Mouse (Mus musculus) R1 (cell line): ENCODE data around the gene Rgs4.
A peak's percentile ranks its signal among the peaks of the same experiment; 100 is the strongest.

Source experiments
- DNase-seq: peaks from one replicate; pipeline ENCODE4 v3.0.0-alpha.2; 2018; ENCODE audit warnings: low read depth, low spot score

Gene Rgs4

DNA sequence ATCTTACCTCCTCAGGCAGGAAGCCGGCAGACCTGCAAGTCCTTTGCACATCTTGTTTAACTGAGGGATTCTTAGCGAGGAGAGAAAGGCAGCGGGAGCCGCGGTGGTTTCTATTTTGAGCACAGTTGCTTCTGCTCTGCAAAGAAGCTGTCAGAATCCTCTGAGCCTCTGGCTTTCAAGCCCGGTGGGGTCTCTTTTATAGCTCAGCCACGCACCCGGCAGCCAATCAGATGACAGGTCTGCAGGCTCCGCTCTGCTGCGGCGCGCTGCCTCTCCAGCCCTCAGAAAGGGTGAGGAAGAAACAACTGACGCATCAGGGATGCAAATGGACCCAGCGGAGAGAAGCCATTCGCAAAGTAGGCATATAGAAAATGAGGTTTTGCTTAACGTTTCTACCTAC, at the start of gene Rgs4:
Gene Rgs4 (minus strand): TSS at position 170 of the 400 bp plus-strand sequence.
- peak; percentile 13 for DNase-seq

DNA sequence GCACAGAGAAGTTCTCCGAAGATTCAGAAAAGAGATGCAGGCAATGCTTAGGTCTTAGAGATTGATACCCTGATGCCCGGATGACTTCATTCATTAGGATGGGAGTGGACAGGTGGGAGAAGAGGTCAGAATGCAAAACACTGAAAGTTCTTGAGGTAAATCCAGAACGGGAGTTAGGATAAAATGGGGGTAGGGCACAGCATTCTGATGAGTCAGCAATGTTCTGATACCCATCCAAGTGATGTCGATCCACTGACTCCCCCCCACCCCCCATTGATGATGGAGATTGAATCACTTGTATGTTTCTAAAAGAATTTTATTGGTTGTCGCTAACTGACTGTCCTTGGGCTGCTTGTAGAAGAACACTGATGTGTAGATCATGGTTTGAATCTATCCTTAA, 45.0 kb upstream of the Rgs4 start:
- DNase-seq, result no peak

DNA sequence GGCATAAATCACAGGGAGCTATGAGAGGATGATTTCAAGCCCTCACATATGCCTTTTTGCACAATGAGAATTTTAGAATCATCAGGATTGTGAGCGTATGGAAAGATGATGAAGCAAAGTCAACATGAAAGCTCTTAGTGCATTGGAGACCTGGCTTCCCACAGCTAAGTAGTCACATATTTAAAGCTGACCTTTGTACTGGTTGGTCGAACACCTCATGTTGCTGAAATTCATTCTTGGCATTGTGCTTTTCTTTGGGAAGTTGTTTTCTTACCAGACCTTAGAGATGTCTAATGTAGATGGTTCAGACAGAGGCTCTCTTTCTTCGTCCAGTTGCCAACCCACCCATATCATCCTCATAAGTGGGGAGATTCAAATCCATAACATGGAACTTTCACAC, 38.5 kb upstream of the Rgs4 start:
- DNase-seq, result no peak

DNA sequence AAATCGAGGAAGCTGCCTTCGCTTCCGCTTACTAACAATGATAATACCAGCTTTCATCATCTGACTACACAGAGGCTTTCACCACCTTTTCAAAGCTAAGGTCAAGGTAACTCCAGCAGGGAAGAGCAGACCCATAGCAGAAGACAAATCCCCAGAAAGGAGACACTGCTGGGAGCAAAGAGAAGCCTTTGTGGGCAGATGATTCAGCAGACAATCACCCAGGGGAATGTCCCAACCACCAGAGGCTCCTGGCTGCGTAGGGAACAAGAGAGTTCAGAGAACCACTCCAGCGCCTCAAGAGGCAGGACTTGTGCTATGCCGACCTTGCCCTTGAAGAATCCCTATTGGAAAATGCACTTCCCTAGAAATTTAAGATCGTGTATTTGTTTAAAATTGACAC, 29.1 kb upstream of the Rgs4 start:
- DNase-seq, result peak; percentile 27

DNA sequence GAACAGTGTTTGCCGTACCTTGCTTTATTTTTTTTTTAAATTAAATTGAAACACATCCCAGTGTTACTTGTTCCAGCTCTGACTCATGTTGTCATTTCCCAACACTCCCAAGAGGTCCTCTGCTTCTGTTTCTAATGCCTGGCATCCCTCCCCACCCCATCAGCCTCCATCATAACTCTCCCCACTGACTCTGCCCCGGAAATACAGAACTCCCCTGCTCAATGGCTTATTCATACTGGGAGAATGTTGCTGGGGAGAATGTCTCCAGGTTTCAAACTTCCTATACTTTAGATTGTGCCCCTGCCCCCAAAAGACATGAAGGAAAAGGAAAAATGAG, 17.1 kb upstream of the Rgs4 start:
- DNase-seq, result no peak

DNA sequence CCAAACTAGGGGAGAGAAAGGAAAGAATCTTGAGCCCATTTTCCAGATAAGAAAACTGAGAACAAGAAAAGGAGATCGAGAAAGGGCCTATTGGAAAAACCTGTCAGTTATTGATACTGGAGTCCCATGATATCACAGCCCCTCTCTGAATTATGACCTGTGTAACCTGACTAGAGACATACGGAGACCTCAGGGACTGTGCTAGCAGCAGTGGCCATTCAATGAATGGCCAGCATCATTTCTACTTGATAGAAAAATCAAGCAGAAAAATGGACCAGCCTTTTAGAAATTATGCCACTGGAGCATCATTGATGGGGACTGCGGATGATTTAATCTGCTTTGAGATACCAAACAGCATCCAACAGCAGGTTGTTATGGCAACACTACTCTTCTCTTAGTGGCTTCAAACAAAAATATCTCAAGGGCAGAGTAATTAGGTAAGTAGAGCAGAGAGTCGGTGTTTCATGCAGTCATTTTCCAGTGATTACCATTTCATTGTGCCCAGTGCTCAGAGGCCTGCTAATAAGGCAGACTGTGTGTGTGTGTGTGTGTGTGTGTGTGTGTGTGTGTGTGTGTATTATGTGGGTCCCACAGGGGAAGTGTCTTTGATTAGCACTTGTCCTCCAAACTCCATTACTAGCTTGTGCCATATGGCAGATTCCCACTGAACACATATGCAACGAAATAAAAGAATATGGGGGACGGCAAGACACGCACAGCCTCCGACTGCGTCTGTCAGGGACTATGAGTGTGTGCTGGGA, 16.6 kb upstream of the Rgs4 start:
- DNase-seq, result no peak

DNA sequence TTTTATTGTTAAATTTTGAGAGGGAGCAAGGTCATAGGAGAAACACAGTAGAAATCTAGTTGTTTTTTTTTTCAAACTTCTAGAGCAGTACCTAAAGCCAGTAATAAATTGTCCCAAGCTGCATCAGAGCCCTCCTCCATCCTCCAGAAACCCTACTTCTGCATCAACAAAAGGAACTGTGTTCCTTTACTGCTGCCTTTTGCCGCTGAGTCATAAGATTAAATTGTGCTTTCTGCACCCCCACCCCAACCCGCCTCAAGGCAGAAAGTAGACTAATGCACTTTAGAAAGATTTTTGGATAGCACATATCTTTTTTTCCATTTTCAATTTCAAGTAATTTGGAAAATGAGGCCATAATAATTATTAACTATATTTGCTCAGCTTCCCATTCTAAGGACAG, 15.1 kb upstream of the Rgs4 start:
- no peak for DNase-seq

DNA sequence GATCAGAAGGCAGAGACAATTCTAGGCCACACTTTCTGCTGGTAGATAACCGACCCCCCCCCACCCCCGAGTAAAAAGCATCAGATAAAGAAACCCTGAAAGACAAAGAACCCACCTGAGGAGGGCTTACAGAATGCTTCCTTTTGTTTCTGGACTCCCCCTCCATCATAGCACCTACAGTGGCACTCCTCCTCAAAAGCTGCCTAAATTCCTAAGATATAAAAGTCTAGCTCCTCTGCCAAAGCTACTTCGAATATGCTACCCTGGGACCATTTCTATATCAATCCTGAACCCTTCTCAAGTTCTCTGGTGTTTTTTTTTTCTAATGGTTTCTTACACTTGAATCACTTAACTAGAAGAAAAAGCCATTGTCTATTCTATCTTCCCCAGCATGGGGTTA, 9.1 kb upstream of the Rgs4 start:
- no peak for DNase-seq

DNA sequence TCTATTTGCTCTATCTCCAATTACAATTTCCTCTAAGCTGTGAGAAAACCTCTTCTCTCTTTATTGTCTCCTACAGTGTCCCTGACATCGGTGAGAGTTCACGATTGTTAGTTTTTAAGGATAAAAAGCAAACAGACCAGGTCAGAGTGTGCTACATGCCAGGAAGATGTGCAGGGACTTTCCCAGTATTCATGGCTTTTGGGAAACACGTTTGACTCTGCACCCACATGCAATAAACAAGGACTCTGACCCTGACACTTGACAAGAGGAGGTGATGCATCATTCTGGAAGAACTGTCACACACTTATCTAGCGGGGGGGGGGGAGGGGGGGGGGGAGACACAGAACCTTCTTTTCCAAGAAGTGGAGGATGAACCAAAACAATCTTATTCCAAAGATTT, 5.0 kb upstream of the Rgs4 start:
- no peak for DNase-seq

DNA sequence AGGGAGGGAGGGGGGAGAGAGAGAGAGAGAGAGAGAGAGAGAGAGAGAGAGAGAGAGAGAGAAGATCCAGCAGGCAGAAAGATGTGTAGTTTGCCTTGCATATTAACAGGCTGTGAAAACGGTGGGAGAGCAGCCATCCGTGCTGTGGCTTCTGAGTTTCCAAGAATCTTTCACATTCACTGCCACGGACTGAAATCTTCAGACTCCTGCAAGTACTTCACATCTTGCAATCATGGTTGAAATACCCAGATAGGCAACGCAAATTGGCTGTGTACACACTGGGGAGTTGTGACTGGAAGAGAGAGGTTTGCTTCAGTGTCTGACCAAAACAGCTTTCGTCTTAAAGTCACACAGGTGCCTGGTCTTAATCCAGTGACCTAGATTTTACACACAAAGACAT, 997 bp upstream of the Rgs4 start:
- DNase-seq, result no peak

DNA sequence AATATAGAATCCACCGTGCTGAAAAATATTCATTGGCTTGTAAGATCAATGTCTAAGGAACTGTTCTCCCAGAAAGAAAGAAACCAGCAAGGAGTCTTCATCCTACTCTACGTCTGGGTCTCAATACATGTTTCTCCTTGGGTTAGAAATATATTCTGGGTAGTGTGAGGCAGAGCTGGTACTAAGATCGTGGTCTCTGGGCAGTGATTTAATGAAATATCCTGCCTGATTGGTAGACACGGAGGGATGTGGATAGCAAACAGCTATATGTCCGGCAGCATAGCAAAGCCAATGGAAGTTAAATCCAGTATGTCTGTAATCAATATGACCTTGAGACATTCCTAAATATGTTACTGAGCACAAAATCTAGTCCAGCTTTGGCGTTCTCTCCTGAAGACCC, 460 bp upstream of the Rgs4 start:
- no peak for DNase-seq

DNA sequence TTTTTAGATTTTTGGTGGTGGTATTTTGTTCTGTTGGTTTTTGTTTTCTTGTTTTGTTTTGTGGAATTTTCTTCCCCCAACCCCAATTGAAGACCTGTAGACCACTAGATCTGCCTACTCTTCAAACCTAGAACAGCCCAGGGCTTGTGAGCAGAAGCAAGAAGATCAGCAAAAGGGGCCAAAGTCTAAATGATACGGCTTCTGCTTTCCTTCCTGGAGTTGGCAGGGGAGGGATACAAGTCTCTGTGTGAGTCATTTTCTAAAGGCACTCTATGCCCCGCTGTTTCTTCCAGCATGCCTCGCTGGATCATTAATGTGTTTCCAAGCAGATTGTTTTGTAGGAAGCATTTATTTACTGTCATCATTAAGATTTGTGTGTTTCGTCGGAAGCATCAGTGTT, 6.3 kb downstream of the Rgs4 start:
- DNase-seq, result no peak

DNA sequence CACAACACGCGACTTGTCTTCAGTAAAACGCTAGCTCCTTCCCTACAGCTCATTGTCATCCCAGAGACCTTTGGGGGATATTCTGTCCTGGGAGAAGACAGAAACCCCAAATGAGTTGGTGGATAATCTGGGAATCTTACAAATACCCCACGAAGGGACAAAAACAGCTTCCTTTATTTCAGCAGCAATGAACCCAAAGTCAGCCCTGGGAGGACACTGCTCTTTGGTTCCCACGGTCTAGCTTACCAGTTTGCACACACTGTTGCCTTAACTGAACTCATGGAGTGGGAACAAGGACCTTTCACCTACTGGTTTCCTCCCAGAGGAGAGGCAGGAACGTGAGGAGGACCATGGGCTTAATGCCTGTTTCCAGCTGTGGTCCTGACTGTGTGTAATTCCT, 10.2 kb downstream of the Rgs4 start:
- DNase-seq, result no peak

DNA sequence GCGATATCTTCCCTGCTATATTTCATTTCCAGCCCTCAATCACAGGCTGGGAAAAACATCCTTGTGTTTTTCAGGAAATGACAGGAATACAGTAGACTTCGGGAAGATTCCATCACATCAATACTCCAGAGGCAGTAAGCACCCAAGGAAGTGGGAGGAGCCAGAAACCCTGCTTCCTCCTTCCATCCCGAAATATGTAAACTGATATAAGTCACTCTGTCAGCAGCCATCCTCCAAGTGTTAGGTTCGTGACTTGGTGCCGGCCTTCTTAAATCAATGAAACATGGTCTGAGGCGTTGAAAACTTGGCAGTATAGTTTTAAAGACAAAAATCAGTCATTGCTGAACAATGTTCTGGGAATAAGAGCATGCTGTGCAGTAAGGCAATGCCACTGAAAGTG, 11.3 kb downstream of the Rgs4 start:
- no peak for DNase-seq

DNA sequence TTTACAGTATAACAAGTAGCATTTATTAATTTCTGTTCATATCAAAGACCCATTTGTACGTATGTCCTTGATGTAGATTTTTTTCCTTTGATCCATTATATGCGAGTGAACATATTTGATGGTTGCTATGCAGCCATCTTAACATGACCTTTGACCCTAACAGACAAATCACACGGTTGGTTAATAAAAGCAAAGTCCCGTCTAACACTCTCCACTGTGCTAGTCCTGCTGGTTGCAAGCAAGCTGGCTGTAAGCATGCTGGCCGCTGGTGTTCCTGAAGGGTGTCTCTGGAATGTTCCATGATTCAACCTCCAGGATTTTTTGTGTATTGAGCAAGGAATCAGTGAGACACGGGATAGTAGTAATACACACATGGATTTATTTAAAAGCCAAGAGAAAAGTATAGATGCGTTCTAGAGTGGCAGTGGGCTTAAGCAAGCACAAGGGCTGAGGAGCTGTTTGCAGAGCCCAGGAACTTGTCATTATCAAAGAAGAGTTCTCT, 16.8 kb downstream of the Rgs4 start:
- no peak for DNase-seq

DNA sequence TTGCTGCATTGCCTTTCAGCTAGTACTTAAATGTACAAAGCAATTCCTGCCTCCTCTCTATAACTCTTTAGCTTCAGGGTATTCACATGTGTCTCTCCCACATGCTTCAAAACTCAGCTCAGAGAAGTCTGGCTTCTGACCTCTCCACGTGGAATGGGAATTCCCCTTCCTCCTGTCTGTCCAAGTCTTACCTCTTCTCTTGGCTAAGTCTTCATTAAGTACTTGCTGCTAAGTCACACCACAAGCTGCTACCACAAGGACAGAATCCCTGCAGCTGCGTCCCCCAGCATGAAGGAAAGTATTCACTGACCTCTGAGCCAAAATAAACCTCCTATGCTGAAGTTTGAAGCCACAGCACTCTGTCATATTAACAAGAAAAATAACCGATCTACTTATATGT, 21.1 kb downstream of the Rgs4 start:
- no peak for DNase-seq

DNA sequence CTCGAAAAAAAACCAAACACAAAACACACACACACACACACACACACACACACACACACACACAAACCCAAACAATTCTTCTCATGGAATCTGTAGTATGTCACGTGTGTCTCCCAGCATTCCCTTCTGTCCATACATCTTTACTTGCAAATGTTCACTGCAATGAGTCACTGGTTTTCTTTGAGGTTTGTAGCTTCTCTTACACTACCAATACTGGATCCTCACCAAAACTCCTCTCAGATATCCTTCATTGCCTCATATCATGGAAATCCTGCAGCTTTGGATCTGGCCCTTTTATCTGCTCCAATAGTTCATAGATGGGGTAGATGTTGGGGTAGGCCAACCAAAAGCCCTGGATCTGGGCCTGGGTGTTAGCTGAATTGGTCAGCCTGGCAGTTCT, 25.6 kb downstream of the Rgs4 start:
- DNase-seq, result no peak

DNA sequence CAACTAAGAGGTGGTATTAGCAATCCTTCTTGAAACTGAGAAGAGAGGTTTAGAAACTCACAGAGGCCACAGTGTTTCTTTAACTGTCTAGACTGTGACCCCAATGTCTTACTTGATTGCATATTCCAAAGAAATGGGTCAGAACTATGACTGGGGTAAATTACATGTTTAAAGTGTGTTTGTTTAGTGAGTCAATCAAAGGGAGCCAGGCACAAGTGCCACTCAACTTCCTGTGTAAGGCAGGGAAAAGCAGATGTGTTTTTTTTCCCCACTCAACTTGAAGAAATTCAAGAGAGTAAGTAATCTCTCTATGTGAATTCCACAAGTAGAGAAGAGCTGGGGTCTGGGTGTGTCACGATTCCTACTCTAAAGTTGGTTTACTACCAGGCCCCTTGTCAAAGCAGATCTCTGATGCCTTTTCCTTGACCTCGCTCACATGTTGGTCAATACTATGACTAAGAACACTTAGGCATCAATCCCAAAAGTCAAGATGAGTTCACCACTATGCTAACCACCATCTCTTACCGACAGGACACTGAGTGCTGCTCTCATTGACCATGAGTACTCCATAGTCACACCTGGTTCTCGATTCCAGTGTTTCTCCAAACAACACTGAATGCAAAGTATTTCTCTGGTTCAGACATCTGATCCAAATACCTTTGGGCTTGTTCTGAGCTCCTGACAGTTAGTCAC, 42.9 kb downstream of the Rgs4 start:
- no peak for DNase-seq

DNA sequence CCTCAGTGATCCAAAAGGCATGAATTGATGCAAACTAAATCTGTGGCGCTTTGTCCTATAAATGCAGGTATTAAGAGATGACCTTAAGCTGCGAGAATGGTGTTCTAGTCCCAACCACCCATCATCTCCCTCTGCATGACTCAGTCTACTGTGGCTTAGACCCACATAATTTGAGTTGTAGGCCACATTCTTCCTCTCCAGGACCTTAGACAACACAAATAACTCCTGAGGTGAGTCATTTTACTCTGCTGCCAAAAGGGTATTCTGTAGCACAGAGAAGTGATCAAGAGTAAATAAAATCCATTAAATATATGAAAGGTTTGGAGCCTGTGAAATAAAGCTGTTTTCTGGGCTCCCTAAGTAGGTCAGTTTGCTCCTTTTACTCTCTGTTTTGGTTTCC, 48.3 kb downstream of the Rgs4 start:
- no peak for DNase-seq

DNA sequence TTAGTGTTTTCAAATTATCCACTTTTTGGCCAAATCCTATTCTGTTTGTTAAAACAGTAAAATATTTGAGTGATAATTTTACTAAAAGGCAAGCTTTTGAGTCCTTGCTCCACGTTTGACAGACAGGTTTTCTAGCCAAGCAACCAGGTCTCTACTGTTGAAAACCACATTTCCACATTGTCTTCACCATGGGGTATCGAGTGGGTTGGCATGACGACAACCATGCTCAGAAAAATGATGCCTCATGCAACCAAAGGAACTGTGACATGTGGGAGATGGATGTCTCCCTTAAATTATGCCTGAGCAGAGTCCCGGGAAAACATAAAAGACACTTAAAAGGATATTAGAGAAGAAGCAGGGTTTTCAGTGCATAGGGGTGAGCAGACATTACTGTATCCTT, 50.2 kb downstream of the Rgs4 start:
- DNase-seq, result no peak

DNA sequence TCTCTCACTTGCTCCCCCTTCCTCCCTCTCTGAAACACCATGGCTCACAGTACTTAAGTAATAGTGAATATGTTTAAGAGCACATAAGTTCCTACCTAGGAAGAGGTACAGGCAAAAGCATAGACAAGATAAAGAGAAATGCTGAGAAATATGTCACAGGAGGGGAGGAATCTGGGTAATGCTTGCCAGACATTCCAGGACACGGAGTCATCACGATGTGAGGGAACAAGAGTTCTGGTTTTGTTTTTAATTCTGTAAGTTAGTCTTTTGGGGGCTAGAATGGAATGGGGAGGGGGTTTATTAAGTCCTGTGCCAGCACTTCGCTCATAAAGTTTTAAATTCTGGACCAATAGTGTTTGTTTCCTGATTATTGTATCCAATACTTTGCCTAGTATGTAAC, 52.1 kb downstream of the Rgs4 start:
- DNase-seq, result no peak

DNA sequence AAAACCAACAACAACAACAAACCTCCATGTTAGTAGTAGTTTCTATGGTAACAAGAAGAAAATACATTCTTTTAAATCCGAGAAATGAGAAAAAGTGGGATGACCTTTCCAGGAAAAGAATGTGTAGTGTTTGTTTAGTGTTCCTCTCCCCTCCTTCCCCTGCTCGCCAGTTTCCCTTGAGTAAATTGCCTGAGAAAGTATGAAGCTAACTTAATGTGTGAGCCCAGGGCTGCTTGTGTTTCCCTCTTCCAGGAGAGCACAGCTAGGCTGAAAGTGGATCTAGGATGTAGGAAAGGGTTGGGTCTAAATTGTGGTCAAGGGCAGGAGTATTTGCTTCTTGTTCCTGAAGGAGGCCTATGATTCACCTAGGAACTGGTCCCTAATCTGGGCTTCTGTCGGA, 53.9 kb downstream of the Rgs4 start:
- no peak for DNase-seq

DNA sequence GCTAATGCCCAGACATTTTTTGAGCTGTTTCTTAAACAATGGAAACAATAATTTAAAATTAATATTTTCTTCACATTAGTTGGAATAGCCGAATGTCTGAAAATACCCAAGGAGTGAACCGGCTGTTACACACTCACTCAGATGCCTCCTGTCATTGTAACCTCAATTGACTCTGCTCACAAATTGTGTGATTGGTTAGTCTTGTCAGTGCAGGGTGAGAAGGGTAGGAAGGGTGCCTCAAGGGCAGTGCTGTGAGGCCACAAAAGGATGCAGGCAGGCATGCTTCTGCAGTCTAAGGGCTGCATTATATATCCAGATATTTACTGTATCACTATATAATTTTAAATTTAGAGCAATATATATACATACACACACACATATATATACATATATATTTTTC, 54.4 kb downstream of the Rgs4 start:
- no peak for DNase-seq
